Mouse (Mus musculus) layer of hippocampus, adult 18-20 months (tissue): ENCODE measurements around the gene Gpr182. TPM values are rescaled to one million over a fixed set of nuclear protein-coding genes. Genes with fewer than 3 reads are reported as not detected.

Source experiments
- DNase-seq, 2 experiments: peaks; one replicate each; pipeline ENCODE4 v3.0.0; 2022; ENCODE audit warnings: low spot score in 2 of 2
- total RNA-seq, 2 experiments: library from RNA; stranded (reverse); gene quantifications; 2 replicates each; pipeline ENCODE4 v1.2.3; 2021

Gene Gpr182
- total RNA-seq, 2 experiments from 2014 or later, result 0.99 to 1.2 TPM

DNA sequence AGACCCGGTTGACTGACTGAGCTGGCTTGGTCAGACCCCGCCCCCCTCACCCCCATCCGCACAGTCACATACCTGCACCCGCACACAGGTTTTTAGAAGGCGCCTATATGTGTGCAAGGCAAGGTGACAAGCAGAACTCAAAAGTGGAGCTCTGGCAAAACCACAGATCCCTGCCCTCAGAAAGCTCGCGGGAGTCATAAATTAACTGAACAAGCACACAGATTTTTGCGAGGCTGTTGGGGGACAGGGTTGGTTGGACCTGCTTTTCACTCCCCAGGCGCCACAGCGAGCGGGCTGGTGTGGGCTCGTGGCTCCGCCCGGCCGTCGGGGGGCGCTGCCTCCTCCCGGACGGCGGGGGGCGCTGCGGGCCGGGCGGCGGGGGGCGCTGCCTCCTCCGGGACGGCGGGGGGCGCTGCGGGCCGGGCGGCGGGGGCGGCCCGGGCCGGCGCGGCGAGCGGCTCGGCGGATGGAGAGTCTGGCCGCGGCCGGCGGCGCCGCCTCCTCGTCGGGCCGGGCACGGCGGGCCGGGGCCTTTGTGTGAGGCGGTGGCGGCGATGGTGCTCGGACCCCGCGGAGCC is 12.4 kb downstream of the Gpr182 start, which contains the start of gene Zbtb39:
Gene Zbtb39, plus strand, starts transcription at position 456 of the 578 bp plus-strand sequence.
- DNase-seq, result peak; percentile 56 to 72

DNA sequence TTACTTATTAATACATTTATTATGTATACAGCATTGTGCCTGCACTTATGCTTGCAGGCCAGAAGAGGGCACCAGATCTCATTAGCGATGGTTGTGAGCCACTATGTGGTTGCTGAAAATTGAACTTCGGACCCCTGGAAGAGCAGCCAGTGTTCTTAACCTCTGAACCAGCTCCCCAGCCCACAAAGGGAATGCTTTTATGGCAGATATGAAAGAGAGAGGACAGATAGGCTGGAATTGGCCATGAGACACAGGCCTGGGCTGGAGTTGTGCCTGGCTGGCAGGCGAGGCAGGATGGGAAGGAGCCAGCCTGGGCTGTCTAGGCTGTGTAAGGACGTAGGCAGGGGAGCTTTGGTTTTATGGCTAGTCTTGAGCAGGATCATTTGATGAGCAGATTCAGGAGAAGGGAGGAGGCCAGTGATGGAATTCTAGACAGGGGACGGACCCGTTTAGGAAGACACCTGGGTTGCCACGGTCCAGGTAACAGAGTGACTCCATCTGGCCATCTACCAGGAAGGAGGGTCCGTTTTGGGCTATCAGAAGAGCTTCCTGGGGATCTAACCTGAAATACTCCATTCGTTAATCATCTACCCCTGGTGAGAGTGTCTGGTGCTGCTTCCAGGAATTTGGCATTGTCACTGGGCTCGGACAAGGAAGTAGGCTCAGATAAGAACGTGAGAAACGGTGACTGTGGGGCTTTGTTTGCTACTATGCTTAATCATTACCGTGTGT is 13.2 kb downstream of the Gpr182 start:
- no peak for DNase-seq

DNA sequence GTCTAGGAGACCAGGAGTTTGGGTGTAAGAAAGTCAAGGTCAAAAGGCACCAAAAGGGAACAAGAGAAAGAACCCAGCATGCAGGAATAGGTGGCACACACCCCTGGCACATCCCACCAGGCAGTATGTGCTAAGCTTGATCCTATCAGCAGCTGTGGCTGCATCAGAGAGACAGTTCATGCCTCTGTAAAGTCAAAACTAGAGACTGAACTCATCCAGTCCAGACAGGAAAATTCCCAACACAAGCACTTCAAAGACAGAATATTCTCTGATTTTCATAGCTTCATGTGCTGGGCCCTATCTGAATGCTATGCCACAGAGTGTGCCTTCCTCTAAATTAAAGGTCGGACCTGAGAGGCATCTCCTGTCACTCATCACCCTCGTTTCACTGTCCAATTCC is 14.0 kb downstream of the Gpr182 start:
- no peak for DNase-seq

DNA sequence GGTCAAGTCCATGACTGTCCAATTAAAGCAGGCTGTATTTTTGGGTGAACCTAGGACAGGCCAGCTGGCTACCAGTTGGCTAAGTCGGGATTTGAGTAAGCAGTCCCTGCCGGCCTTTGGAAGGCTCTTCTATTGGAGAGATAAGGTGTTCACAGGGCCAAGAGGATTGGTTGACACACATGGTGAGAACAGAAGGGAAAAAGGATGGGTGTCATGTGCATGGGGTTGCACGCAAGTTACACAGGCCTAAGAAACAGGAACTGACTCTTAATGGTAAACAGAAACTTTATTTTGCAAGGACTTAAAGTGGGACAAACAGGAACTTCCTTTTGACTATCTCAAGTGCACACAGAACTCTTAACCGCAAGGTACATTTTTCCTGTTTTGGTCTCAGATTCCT is 14.6 kb downstream of the Gpr182 start:
- DNase-seq, result no peak

DNA sequence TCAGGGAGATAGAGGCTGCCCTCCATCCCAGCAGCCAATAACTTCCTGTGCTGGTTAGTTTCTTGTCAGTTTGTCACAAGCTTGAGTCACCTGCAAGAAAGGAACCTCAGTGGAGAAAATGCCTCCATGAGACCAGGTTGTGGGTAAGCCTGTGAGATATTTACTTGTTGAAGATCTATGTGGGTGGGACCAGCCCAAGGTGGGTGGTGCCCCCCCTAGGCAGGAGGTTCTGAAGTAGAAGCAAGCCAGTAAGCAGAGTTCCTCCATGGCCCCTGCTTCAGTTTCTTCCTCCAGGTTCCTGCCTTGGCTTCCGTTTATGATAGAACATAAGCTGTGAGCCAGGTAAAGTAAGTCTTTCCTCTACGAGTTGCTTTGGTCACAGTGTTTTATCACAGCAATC is 15.3 kb downstream of the Gpr182 start:
- no peak for DNase-seq

DNA sequence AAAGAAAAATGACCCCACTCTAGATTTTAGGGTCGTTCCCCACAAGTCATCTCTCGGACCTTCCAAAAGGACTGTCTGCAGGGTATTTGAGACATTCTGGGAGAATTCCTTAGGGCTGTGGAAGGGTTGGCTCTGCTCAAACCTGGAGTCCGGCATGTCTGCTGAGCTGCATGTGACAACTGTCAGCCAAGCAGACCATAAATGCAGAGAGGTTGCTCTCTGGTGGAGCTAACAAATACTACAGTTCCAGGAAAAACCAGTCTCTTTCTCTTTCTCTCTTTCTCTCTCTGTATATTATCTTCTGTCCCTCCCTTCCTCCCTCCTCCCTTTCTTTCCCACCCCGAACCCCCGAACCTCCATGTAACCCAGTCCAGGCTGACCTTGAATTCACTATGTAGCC is 17.1 kb downstream of the Gpr182 start:
- peak in 1 of 2 experiments; percentile 47 for DNase-seq

DNA sequence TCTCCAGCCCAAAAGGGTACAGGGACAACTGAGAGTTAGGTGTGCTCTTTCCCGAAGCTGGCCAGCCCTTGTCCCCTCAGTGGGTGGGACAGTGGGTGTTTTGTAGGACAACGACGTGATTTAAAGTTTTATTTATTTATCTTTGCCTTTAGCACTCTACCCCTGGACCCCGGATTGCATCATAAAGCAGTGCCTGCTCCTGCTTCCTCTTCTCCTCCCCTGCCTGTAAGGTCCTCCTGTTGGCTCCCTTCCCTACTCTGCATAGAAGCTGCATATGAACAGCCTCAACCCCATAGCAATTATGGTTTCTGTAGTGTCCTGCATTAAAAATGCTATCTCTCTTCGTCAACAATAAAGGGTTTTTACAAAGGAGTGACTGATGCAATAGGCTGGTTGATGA is 20.1 kb downstream of the Gpr182 start:
- DNase-seq, result no peak

DNA sequence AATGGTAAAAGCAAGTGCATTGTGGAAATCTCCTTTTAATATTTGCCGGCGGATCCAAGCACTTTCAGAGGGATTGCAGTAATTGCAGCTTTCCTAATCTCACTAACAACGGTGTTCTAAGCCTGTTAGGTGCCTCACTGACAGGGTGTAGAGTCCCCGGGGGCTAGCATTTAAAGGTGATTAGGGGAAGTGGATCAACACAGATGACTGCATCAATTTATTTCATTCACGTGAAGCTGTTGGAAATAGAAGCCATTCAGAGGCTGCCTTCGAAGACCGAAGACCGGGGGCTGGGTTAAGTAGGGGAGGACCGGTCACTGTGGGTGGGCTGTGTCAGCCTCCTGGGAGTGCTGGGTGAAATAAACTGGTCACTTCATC is 20.6 kb downstream of the Gpr182 start:
- no peak for DNase-seq

DNA sequence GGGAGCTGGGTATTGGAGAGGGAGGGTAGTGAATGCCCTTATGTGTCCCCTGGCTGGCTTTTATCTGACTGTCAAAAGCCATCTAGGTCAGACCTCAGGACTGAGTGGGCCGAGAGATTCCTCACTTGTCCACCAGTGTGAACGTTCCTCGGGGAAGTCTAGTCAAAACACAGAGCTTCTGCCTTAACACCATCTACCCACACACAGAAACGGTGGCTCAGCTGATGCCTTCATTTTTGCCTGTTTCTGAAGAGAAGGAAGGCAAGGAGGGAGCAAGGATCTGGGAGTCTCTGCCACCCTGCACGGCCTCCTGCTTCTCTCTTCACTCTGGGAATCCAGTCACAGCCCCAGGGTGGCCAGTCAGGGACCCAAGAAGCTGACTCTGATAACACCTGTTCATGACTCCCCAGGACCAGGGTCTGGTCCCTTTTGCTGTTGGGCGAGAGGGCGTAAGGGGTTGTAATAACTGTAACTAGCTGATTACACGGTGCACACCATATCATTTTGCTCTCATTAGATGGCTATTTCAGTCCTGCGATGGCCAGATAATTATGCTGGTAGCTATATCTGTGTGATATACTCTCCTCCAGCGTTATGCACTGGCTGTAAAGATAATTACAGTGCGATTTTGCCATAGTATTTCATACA is 21.1 kb downstream of the Gpr182 start:
- no peak for DNase-seq

DNA sequence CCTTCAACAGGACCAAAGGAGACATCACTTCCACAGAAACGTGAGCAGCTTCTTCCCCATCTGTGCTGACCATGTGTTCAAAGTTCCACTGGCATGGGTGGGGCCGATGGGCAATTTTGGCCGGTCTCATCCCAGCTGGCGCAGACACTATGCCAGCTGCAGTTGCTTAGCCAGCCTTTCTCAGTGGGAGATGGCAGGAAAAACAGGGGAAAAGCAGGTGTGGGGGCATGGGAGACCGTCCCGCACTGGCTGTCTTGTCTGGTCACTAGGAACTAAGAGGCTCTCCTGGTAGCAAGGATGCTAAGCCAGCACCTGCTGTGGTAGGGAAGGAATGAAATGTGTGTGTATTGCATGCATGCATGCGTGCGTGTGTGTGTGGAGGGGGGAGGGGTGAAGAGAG is 23.1 kb downstream of the Gpr182 start:
- no peak for DNase-seq

DNA sequence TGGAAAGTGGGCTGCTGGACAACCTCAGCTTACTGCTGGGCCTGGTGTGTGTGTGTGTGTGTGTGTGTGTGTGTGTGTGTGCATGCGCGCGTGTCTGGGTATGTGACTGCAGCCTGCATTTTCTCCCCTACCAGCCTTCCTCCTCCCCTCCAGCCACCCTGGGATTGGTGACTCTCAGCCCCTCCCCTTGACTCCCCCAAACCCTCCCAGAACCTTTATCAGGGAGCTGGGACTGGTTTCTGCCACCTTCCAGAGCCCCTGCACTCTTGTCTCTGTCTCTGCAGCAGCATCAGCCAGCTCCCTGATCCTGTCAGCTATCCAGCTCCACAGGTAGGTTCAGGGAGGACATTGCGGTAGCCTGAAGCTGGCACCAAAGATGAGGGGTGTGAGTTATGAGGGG is 26.4 kb downstream of the Gpr182 start:
- DNase-seq, result no peak

DNA sequence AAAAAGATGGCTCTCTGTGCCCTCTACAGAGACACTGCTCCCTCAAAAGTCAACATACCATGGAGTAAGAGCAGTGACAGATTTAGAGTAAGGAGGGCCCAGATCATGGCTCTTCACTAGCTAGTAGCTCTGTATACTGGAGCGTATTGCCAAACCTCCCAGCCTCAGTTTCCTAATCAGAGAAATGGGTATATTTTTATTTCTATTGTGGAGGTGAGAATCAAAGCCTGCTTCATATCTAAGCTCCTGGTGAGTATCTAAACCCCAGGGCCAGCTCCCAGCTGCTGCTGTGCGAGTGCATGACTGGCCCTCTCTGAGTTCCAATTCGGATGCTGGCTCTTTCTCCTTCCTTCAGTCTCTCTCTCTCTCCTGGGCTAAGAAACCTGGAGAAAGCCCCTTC is 27.4 kb downstream of the Gpr182 start, which contains the start of gene Tac2:
Gene Tac2, plus strand, starts transcription at position 301 of the 400 bp plus-strand sequence.
- no peak for DNase-seq

DNA sequence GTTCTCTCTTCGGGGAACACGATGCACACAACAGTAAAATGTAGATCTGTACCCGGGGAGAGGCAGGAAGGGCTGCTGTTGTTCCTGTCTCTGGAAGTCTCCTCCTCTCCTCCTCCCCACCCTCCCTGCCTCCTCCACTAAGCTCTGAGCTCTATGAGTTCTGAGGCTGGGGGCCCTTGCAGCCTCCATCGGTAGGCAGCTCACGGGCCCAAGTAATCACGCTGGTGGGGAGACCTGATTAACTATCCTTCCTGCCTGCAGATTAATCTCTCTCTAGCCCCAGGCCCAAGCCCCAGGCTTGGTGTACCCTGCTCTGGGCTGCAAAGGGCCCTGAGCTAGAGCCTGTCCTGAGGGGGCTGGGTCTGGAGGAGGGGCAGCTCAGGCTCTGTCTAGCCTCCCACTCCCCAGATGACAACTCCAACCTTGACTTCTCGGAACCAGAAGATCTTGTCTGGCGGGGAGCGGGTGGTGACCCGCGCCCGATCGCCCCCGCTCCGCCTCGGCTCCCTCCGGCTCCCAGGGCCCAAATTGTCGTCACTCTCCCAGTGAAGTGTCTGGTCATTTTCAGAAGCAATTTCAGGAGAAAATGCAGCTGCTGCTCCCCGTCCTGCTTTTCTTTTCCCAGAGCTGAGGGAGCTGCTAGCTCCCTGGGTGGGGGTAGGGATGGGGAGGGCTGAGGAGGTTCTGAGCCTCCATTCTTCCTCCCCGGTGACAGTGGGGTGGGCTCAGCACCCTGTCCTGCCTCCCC is 29.7 kb downstream of the Gpr182 start:
- DNase-seq, result peak; percentile 16 to 57

DNA sequence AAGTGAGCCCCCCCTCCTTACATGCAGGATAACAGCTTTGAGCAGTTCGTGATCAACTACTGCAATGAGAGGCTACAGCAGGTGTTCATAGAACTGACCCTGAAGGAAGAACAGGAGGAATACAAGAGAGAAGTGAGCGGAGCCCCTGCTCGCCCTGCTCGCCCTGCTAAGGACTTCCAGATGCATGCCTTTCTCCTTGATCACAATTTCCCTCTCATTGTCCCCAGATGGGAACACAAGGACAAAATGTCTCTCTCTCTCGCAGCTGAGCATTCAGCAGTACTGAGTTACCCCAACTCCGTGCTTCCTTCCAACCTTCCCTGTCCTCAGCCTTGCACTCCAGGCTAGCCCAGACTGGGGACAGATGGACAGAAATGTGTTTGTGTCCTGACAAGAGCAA is 38.8 kb downstream of the Gpr182 start:
- DNase-seq, result no peak

DNA sequence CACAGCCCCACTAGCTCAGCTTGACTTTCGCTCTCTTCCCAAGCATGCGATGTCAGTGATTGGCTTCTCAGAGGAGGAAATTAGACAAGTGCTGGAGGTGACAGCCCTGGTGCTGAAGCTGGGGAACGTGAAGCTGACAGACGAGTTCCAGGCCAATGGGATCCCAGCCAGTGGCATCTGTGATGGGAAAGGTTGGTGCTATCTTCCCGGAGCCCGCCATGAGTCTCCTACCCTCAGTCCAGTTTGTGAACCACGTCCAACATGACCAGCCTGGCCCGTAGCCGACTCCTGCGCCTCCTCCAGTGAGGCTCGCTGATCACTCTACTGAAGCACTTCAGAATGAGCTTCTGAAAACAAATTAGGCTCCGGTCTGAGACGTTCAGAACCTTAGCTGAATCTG is 41.2 kb downstream of the Gpr182 start:
- DNase-seq, result no peak

DNA sequence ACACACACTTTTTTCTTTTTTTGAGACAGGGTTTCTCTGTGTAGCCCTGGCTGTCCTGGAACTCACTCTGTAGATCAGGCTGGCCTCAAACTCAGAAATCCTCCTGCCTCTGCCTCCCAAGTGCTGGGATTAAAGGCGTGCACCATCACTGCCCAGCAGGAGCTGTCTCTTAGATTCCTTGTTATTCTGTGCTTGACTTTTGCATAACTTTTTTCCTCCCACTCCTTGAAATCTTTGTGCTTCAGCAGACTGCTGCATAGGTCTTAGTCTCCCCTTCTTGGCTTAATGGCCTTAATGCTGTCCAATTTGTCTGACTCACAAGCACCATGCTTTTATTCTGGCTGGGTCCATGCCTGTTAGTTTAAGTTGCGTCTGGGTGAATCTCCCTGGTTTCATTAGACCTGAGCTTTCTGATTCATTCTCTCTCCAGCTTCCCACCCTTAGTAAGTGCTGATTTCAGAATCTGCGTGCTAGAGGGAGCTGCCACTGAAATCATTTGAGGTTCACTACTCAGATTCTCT is 42.6 kb downstream of the Gpr182 start:
- no peak for DNase-seq

DNA sequence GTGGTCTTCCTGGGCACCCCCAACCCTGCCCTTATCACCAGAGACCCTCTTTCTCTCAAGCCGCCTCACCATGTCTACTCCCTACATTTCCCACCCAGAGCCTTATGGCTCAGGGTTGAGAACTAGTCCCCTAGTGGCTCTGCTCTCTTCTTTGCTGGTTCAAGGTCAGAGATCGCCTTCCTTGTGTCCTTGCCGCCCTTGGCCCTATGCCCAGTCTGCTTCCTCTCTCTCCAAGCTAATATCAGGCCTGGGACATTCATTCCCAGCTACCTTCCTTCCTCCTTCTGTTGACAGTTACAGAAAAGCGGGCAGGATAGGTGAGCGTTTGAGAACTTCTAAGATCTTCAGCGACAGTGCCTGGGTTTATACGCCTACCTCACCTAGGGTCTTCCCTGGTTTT is 43.8 kb downstream of the Gpr182 start:
- no peak for DNase-seq

DNA sequence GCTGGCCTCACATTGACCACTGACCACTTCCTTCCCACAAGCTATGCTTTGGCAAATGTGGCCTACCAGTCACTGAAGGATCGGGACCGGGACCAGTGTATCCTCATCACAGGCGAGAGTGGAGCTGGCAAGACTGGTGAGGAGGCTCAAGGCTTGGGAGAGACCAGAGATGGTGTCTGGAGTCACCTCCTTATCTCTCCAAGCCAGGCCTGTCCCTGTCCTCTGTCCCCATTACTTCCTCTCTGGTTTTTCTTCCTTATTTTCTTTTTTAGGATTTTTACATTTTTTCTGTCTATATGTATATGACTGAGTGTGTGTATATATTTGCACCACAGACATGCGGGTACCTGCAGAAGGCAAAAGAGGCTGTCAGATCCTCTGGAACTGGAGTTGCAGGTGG is 45.7 kb downstream of the Gpr182 start:
- no peak for DNase-seq

DNA sequence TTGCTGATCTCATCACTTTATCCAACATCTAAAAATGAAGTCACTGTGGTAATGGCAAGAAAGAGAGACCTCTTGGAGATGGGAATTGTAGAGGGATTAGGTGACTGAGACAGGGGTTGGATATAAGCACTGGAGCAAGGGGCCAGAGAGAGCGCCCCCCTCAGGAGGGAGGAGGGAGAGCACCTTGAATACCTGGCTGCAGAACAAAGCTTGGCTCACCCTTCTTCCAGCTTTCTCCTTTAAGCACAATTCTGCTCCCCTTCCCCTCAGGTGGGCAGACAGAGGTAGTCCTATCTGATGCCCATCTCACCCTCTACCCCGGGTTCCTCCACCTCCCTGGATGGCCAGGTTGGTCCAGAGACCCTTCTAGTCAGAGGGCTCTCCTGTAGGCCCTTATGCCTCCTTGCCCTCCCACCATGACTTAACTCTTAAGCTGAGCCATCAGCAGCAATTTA is 46.7 kb downstream of the Gpr182 start, which contains the start of gene Myo1a:
Gene Myo1a, plus strand, starts transcription at position 405 of the 455 bp plus-strand sequence.
- no peak for DNase-seq

DNA sequence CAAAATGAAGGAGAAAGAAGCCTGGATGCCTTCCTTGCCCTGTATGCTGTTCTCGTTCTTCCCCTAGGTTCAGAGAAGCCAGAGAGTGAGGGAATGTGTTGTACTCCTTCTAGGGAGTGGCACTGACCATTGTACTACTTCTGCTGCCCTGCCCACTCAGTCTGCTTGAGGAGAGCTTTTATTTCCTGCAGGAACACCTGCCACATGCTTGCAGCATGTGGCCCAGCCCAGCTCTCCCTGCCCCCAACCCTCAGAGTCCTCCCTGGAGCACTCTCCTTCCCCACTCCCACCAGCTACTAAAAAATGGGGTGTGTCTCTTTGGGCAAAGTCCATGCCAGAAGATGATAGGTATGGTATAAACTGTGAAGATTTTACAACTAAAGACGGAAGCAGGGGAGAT is 47.2 kb downstream of the Gpr182 start:
- no peak for DNase-seq

DNA sequence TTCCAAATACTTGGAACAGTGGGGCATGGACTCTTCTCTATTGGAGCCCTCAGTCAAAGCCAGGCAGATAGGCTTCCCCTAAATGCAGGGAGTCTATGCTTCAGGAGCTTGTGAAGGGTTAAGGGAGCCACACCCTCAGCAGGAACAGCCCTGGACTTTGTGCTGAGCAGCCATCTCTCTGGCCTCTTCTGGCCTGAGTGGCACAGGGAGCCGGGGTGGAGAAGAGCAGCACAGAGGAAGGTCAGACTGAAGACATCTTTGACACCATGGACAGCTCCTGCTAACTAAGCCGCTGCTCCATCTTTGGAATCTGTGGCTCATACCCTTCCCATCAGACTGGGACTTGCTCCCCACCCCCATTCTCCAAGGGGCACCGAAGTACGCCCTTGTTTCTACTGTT is 48.2 kb downstream of the Gpr182 start:
- DNase-seq, result no peak
